Mouse (Mus musculus): ENCODE results near the gene Ddx31.

Ddx31 gene

DNA sequence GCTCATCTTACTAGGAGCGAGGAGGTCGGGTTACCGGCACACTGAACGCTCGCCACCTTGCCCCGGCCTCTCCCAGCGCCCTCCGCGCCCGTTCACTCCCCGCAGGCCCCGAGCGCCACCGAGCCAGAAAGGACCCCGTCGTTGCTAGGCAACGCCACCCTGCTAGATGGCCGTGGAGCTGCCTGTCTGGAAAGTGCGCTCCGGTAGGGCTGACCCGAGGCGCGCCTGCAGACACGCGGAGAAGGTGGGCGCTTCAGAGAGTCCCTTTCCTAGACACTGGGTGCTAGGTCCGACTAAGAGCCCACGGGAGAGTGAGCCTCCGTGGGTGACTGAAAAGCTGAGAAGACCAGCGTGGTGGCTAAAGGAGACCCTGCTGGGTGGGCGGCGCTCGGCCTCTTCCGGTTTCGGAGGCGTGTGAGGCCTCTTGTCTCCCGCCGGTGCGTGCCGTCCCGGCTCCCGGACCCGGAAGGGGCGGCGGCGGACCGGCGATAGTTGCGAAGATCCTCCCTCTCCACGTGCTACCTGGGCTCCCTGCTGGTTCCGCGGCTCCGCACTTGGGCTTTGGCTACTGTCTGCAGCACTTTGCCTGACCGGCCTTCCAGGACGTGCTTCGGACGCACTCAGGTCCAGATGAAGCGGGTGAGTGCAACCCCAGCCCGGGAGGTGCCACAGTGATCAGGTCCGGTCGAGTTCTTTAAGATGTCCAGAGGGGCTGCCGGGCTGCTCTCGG is at the start of gene Ddx31, which contains the start of gene Gtf3c4:
TSS of gene Ddx31 (plus strand) at position 185 of the 730 bp plus-strand sequence.
TSS of gene Gtf3c4 (minus strand) at position 139 of the 730 bp plus-strand sequence.
- peak; percentile 93 to 95 for DNase-seq

DNA sequence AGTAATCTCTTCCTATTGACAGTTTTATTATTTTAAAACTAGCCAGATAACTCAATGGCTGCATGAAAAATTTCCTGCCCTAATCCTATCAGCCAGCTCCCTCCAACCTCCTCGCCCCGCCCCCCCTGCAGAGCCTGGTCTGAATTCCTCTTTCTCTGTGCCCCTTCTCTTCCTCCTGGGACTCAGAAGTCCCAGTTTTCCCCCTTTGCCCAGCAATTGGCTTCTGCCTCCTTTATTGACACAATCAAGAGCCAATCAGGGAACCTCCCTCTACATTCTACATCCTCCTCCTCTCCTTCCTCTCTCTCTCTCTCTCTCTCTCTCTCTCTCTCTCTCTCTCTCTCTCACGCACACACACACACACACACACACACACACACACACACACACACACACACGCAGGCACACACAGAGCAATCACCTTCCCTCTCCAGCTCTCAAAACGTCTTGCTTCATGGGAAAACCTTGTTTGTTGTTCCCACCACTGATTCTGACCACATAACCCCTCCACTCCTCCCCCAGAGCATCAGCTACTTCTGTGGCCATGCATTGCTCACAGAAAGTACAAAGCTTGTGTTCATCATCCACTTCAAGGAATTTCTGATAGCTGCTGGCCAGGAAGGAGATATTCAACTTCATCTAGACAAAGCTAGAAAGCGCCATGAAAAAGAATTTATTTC is 47.1 kb upstream of the Ddx31 start:
- DNase-seq, result no peak

DNA sequence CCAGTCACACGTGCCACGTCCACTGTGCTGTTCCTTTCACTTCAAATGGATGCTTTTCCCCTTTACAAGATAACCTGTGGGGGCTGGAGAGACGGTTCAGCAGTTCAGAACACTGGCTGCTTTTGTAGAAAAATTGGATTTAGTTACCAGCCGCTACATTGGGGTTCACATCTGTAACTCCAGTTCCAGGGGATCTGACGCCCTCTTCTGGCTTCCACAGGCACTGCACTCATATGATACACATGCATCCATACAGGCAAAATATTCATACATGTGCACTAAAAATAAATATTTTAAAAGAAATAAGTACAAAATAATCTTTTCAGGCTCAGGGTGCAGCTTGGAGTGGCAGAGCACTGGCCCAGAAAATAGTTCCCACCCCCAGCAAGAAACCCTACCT is 45.6 kb upstream of the Ddx31 start:
- no peak for DNase-seq

DNA sequence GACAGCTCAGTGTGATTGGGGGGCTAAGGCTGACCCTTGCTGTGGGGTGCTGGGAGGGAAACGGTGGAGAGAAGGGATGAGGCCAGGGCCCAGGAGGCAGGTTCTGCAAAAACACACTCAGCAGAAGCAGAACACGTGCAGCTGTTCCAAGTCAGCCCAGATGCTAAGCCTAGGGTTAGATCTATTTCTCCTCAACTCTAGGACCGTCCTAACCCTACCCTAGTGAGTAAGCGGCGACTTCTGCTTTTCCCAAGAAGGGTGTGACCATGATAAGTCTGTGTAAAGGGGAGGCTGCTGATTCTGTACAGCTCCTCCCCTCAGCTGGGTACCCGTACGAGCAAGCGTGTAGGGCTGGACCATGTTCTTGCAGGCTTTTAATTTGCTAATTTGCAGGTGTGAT is 43.9 kb upstream of the Ddx31 start:
- no peak for DNase-seq

DNA sequence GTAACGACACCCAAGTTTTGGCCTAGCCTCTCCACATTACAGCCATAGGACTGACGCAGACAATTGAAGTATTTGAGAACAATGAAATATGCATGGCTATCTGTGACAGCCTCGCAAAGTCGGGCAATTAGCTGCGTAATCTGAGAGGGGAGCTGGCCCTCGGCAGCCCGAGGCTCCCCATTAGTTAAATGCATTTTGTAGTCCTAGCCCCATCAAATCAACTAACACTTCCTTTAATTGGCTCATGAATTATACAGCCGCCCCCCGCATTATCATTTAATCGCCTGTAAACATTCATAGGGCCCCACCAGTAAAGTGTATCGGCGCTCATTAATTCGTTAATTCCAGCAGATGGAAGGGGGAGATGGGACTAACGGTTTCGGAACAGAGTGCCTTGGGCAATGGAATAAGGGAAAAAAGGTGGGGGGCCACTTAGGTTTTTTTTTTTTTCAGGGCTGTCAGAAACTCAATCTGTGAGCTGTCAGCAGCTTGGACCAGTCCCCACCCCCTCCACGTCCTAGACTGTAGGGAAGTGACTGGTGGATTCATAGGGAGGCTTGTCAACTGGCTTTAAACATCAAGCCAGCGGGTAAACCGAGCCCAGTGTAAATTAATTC is 42.6 kb upstream of the Ddx31 start:
- no peak for DNase-seq

DNA sequence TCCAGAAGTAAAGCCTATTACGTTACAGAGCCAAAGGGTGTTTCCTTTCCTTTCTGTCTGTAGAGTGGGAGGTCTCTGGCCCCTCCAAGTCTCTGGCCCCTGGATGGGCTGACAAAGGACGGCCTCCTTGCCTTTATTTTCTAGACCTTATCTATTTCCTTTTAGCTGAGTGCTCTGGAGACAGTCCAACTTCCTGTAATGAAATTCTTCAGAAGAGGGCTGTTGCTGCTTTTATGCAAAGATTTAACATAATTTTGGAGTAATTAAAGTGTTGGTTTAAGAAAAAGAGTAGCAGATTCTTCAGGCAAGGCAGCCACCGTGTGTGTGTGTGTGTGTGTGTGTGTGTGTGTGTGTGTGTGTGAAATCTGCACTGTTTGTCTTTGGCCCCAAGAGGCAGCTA is 41.8 kb upstream of the Ddx31 start:
- DNase-seq, result no peak

DNA sequence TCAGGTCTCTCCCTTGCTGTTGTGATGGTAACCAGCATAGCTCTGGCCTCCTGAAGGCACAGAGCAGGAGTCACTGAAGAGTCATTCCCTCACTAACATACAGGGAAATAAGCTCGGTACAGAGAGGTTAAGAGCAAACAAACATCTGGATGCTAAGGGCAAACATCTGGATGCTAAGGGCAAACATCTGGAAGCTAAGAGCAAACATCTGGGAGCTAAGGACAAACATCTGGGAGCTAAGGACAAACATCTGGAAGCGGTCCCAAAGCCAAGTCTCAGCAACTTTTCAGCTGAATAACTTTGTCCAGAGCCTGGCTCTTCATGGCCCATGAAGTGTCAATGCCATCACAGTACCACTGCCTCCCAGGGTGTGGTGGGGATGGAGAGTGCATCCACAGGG is 40.6 kb upstream of the Ddx31 start:
- no peak for DNase-seq

DNA sequence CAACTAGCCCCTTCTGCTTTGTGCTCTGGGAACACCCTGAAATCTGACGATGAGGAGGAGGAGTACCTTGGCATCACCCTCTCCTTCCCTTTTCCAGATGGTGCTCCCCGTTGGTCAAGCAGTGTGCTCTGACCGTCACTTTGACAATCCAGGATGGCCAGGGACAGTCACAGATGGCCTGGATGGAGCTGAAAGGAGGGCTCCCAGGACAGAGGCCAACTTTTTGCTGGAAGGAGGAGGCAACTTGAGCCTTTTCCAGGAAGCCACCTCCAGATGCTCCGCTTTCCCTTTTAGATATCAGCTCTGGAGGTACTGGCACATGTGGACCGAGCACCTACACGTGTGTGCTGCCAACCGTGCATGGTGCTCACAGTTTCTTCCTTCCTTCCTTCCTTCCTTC is 36.8 kb upstream of the Ddx31 start:
- DNase-seq, result no peak

DNA sequence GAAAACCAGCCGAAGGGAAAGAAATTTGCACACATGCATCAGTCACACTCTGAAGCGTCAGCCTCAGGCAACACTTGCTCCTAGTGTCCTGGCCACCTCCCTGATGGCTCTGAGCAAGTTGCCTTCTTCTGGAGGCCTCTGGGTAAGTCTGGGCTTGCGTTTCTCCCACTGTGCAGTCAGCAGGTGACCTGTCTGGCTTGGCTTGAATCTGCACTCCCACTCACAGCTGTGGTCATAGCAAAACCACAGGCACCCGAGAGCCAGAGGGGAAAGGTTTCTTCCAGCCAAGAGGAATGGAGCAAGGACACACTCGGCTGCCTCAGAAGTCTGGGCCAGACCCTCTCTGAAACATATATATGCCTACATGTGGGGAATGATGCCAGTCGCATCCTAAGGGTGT is 31.4 kb upstream of the Ddx31 start:
- no peak for DNase-seq

DNA sequence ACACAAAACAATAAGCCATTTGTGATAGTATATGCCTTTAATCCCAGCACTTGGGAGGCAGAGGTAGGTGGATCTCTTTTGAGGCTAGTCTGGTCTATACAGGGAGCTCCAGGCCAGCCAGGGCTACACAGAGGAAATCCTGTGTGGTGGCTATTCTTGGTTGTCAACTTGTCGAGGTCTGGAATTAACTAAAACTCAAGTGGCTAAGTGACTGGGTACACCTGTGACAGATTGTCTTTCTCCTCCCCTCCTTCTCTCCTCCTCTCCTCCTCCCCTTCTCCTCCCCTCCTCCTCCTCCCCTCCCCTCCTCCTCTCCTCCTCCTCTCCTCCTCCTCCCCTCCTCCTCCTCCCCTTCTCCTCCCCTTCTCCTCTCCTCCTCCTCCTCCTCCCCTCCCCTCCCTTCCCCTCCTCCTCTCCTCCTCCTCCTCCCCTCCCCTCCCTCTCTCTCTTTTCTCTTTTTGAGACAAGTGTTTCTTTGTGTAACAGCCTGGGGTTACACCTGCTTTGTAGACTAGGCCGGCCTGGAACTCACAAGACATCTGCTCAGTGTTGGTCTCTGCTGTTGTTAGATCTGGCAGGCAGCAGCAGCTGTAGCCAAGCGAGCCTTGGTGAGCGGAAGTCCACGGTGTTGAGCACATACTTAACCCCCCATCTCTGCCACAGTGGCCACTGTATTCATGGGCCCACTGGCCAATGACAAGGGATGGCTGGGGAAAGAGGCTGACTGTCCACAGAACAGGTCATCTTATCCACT is 29.8 kb upstream of the Ddx31 start:
- DNase-seq, result peak; percentile 5 to 47

DNA sequence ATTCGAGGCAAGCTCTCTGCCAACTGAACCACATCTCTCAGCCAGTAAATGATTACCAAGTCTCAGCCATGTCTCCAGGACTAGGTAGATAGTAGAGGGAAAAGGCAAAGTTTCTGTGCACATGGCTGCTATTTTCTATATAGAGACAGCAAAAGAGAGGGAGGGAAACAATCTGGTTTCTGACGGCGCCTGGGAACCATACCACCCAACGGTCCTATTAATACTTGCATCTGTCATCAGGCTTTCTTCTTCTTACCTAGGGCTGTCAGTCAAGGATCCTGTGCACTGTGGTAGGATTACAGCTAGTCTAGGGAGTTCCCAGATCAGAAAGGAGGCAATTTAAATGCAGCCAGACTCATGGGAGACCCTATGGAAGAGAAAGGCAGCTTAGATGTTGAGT is 21.3 kb upstream of the Ddx31 start:
- no peak for DNase-seq

DNA sequence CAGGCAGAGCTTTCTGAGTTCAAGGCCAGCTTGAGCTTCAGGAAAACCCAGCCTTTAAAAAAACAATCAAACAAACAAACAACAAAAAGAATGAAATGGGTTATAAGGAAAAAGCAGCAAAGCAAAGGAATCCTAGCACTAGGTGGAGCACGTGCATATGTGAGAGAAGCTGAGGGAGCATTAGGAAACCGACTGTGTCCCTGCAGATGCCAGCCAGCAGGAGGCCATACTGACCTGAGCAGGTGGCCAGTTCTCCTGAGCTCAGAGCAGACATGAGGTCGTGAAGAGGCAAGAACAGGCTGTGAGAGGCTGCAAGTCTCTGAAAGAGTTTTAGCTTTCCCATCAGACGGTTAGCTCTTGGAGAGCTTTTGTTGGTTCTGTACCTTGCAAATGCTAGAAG is 10.9 kb upstream of the Ddx31 start:
- no peak for DNase-seq

DNA sequence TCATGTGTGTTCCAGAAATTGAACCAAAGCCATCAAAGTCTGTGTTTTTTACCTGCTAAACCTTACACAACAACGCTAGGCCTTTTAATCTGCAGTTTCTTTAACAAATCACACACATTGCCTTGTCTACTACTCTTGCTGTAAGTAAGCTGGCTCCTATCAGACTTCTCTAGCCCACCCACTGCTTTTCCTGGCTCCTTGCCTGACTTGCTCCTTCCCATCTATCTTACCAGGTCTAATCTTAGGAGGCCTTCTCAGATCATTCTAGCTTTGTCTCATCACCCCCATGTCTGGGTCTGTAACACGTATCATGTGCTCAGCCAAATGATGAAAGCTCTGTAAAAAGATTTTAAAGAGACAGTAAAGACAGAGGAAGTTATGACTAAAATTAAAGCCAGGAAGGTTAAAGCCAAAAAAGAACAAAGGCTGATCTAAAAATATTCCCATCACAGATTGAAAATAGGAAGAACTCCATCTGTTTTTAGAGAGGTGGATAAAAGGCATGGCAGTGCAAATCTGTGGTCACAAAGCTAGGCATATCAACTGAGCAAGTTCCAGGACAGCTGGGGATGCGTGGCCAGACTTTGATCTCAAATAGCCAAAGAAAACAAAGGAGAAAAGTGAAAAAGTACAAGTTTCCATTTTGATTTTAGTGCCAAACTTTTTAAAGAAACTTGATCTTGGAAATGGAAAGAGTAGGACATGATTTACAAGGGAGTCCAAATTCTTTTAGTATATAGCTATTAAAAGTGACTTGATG is 3.8 kb upstream of the Ddx31 start:
- no peak for DNase-seq

DNA sequence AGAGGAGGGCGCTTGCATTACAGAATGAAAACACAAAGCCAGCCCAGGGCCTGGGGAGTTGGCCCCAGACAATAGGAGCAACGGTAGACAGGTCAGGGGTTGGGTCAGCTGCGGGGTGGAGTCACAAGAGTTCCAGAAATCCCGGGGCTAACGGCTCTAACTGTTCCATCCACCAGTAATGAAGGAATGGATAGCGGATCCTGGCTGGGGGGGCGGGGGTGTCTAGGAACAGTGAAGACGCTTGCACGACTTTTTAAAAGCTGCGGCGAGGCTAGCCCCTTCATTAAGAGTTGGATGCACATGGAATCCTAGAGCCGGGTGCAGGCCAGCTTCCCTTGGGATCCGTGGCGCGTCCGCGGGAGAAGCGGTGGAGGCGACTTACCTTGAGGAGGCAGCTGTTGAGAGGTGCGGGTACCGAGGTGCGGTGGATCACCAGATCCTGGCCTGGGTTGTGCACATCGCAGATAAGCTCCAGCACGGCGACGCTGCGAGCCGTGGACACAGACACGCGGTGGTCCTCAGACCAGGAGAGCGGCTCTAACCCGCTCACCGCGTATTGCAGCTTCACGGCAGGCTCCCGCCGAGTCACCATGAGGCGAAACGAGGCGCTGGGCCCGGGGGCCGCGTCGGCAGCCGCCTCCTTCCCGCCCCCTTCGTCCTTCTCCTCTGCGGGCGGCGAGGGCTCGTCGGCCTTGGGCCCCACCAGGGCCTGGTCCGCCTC is 545 bp upstream of the Ddx31 start:
- DNase-seq, result peak in 1 of 2 experiments; percentile 7

DNA sequence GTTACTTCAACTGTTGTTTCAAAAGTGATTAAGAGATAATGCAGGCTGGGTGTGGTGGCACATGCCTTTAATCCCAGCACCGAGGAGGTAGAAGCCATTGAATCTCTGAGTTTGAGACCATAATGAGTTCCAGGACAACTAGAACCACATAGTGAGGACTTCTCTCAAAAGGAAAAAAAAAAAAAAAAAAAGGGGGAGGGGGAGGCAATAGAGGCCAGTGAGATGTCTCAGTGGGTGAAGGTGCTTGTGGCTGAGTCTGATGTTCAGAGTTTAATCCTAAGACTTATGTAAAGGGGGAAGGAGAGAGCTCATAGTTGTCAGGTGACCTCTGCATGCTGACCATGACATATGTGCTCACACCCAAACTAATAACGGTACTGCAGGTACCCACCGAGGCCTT is 1.8 kb downstream of the Ddx31 start:
- no peak for DNase-seq

DNA sequence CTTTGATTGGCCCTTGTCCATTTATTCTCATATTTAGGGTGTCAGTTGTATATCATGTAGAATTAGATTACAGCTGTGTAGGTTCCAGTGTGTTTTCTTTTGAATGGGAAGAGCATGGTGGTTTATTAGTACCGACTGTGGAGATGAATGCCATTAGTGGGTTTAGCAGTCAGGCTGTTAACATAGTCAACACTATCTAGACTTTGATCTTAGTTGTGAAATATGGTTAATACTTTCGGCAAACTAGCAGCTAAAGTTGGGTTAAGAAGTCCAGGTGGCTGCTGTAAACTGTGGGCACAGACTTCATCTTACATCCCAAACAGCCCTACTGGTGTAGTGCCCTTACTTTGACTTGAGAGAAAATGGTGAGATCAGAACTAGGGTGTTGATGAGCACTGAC is 8.7 kb downstream of the Ddx31 start:
- no peak for DNase-seq

DNA sequence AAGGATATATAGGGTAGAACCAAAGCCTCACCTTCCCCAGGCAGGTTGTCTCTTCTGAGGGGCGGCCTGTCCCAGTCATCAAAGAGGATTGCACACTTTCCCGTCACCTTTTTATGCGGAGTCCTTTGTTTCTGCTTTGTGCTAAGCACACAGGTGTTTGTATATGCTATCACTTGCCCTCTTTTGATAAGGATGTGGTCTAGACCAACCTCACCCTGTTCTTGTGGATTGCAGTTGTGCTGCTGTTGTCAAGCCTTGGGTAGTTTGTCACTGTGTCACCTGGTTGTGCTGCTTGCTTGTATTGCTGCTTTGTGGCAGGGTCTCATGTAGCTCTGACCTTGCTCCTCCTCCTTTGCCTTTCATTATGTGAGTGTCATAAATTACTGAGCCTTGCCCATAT is 12.4 kb downstream of the Ddx31 start:
- DNase-seq, result peak in 1 of 2 experiments; percentile 17

DNA sequence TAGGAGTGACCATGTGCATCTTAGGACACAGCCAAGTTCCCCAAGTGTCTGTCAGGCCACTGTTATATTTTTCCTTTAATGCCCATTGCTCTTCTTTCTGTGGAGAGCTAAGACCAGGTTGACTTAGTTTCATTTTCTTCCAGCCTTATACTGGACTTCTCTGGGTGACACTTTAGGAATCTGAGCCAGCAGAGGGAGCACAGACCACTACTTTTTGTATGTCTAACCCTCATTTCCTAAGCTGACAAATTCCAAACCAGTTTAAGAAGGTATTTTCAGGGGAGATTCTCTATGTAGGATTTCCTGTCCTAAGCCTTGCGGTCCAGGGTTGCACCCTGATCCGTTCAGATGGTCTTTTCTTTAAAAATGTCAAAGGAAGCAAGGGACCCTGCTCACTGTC is 15.6 kb downstream of the Ddx31 start:
- no peak for DNase-seq

DNA sequence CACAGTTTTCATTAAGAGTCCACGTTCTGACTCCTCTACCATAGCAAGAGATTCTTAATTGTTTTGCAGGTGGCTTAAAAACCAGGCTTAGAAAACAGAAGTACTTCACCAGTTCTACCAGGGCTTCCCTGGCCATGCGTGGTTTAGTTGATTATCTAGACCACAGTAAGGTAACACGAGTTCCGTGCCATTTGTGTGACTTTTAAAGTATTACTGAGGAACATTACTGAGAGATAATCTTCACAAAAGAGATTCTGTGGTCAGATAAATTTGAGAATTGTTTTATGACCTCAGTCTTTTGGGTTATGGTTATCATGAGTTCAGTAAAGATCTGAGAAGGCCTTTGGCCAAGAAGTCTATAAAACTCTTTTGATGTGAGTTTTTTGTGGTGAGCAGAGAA is 19.1 kb downstream of the Ddx31 start:
- no peak for DNase-seq

DNA sequence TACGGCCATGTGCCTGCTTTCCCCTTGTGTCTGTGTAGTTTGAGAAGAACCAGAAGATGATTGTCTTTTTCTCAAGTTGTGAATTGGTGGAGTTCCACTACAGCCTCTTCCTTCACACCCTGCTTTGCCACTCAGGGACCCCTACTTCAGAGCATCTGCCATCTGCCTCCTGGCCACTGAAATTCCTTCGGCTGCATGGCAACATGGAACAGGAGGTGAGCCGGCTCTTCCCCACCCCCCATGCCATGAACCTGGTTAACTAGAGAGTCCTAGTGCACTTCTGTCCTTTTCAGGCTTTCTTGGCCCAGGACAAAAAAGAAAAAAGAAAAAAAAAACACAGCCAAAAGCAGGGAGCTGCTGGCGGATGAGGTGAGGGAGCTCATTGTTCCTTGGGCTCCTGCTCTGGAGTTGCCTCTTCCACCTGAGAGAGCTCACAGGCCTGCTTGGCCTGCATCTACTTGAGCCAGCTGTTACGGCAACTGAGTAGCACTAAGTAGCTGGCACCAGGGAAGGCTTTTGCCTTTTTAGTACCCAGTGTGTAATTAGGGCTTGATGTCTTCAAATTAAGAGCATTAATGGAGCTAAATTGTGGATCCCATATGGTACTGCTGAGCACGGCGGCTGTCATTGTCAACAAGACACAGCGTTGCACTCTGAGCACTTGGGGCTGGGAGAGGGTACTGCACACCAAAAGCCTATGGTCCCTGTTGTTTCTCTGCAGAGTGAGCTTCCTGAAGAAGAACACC is 20.6 kb downstream of the Ddx31 start:
- DNase-seq, result no peak

DNA sequence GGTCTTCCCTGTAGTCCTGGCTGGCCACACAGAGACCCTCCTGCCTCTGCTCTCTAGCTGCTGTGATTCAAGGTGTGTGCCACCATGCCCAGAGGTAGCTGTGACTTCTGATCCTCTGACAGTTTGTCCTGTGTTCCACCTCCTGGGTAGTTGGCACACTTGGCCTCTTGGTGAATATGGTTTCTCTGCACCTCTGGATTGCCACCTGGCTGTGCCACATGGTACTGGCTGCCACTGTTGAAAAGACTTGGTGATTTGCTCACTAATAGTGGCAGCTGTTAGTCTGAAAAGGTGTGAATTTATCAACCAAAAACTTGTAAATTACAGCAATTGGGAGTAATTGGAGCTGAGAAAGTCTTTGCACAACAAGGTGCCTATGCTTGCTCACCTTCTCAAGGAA is 23.7 kb downstream of the Ddx31 start:
- peak in 1 of 2 experiments; percentile 21 for DNase-seq
